Mouse (Mus musculus): Measurements from ENCODE around the gene Scfd2. TPM values are rescaled to one million over a fixed set of nuclear protein-coding genes. Genes with fewer than 3 reads are reported as not detected.

Scfd2 gene
- polyA plus RNA-seq, 1 experiment from 2014 or later, result 14.9 TPM

GRCm38 (mm10) chr5:74159906-74160305 is 371.7 kb downstream of the Scfd2 start:
- H3K9me3 ChIP-seq (replicated peaks; ENCODE audit: control insufficient read depth, low read length), result no peaks in the 10 kb centered on the region
- 32% methylated on average over 7 of the region's 7 CpGs for WGBS
- peaks cover 11% of the 10 kb centered on the region for H3K4me1 ChIP-seq (ENCODE audit: control insufficient read depth, insufficient read depth, low read length)
- DNase-seq (ENCODE audit: low spot score) (peak; percentile 49), ATAC-seq (replicated peaks; ENCODE audit: insufficient number of reproducible peaks, low FRiP score, low TSS enrichment, low read depth) (no peak)
- no peak overlapping the region for H3K9ac ChIP-seq (replicated peaks; ENCODE audit: low read length)
- H3K27me3 ChIP-seq (ENCODE audit: control insufficient read depth, insufficient read depth, low read length), result no peaks in the 10 kb centered on the region
- no peak overlapping the region for H3K4me3 ChIP-seq (ENCODE audit: low read depth, low read length)
- no peak overlapping the region for H3K4me2 ChIP-seq (ENCODE audit: low read depth, low read length)
- no peaks in the 10 kb centered on the region for H3K36me3 ChIP-seq (replicated peaks; ENCODE audit: control insufficient read depth, insufficient read depth, low read depth, low read length)
- H3K27ac ChIP-seq (replicated peaks; ENCODE audit: low read depth, low read length), result peak overlapping the region; percentile 57

GRCm38 (mm10) chr5:74158929-74159632 is 372.5 kb downstream of the Scfd2 start:
- WGBS, result 51% methylated on average over 6 of the region's 6 CpGs
- H3K4me2 ChIP-seq (ENCODE audit: low read depth, low read length), result no peak overlapping the region
- no peak overlapping the region for H3K9ac ChIP-seq (replicated peaks; ENCODE audit: low read length)
- H3K27ac ChIP-seq (replicated peaks; ENCODE audit: low read depth, low read length), result peak overlapping the region; percentile 57
- peaks cover 11% of the 10 kb centered on the region for H3K4me1 ChIP-seq (ENCODE audit: control insufficient read depth, insufficient read depth, low read length)
- peak; percentile 70 for DNase-seq (ENCODE audit: low spot score)
- ATAC-seq (replicated peaks; ENCODE audit: insufficient number of reproducible peaks, low FRiP score, low TSS enrichment, low read depth), result no peak
- no peak overlapping the region for H3K4me3 ChIP-seq (ENCODE audit: low read depth, low read length)
- no peaks in the 10 kb centered on the region for H3K36me3 ChIP-seq (replicated peaks; ENCODE audit: control insufficient read depth, insufficient read depth, low read depth, low read length)
- H3K9me3 ChIP-seq (replicated peaks; ENCODE audit: control insufficient read depth, low read length), result no peaks in the 10 kb centered on the region
- H3K27me3 ChIP-seq (ENCODE audit: control insufficient read depth, insufficient read depth, low read length), result no peaks in the 10 kb centered on the region

GRCm38 (mm10) chr5:74155860-74156351 is 375.7 kb downstream of the Scfd2 start:
- Histone ChIP-seq H3K27ac (replicated peaks; ENCODE audit: low read depth, low read length) (no peak overlapping the region; the same call in 1 of the 2 replicates), H3K36me3 (replicated peaks; ENCODE audit: control insufficient read depth, insufficient read depth, low read depth, low read length) (no peaks in the 10 kb centered on the region), H3K9ac (replicated peaks; ENCODE audit: low read length) (no peak overlapping the region), H3K4me3 (ENCODE audit: low read depth, low read length) (no peak overlapping the region), H3K27me3 (ENCODE audit: control insufficient read depth, insufficient read depth, low read length) (no peaks in the 10 kb centered on the region), H3K9me3 (replicated peaks; ENCODE audit: control insufficient read depth, low read length) (no peaks in the 10 kb centered on the region), H3K4me1 (ENCODE audit: control insufficient read depth, insufficient read depth, low read length) (peaks cover 6% of the 10 kb centered on the region; the same call in 1 of the 2 replicates), H3K4me2 (ENCODE audit: low read depth, low read length) (no peak overlapping the region)
- DNase-seq (ENCODE audit: low spot score) (peak; percentile 72), ATAC-seq (replicated peaks; ENCODE audit: insufficient number of reproducible peaks, low FRiP score, low TSS enrichment, low read depth) (peak; percentile 41; the same call in 1 of the 2 replicates)
- WGBS, result 23% methylated on average over 7 of the region's 7 CpGs

Other genes starting within 250 kb of the Scfd2 start
- gene Fip1l1, start 3.7 kb upstream of the Scfd2 start, polyA plus RNA-seq (2014; fragmentation: Nextera tagmentation; extraction: Ambion mirVana), result 94.3 and 95.3 TPM in 2 replicates
- gene Lnx1, start 171.2 kb upstream of the Scfd2 start, polyA plus RNA-seq (2014; fragmentation: Nextera tagmentation; extraction: Ambion mirVana), result 1.5 TPM in 2 replicates